Mouse (Mus musculus) MEL-GATA-1-ER (cell line): ENCODE data around the gene Iars2.
A peak's percentile ranks its signal among the peaks of the same experiment; 100 is the strongest.
"Not testable (repeated sequence)": the region's sequence is repeated elsewhere in the genome, so short reads cannot be mapped to it uniquely, and the experiment has no call there.

Source experiments
- DNase-seq: peaks from one replicate; pipeline ENCODE4 v3.0.0-alpha.2; 2012; ENCODE audit warnings: low read depth; ENCODE audit errors: extremely low read depth

The Iars2 gene

GRCm38 (mm10) chr1:185333651-185334050 lies 4.5 kb upstream of the Iars2 start:
- no peak for DNase-seq

GRCm38 (mm10) chr1:185331983-185332430 lies 2.8 kb upstream of the Iars2 start, which contains the start of gene Bpnt1:
Gene Bpnt1 (plus strand): TSS chr1:185332149.
- peak; percentile 78 for DNase-seq

- no peak for DNase-seq
Observed at GRCm38 (mm10) chr1:185331364-185331763, 2.2 kb upstream of the Iars2 start.

- DNase-seq = no peak
Observed at GRCm38 (mm10) chr1:185329851-185330250, 655 bp upstream of the Iars2 start.

GRCm38 (mm10) chr1:185327754-185328345 lies 1.3 kb downstream of the Iars2 start:
- not testable (repeated sequence) for DNase-seq

GRCm38 (mm10) chr1:185315846-185316568 lies 13.2 kb downstream of the Iars2 start:
- DNase-seq = no peak

GRCm38 (mm10) chr1:185314546-185314945 lies 14.7 kb downstream of the Iars2 start:
- no peak for DNase-seq

GRCm38 (mm10) chr1:185311949-185312348 lies 17.2 kb downstream of the Iars2 start:
- DNase-seq = no peak

GRCm38 (mm10) chr1:185308908-185309307 lies 20.3 kb downstream of the Iars2 start:
- DNase-seq = no peak

GRCm38 (mm10) chr1:185308334-185308733 lies 20.9 kb downstream of the Iars2 start:
- no peak for DNase-seq

- DNase-seq = no peak
Observed at GRCm38 (mm10) chr1:185307645-185308044, 21.6 kb downstream of the Iars2 start.

- no peak for DNase-seq
Observed at GRCm38 (mm10) chr1:185306836-185307235, 22.4 kb downstream of the Iars2 start.

GRCm38 (mm10) chr1:185302816-185303215 lies 26.4 kb downstream of the Iars2 start:
- no peak for DNase-seq

- no peak for DNase-seq
Observed at GRCm38 (mm10) chr1:185298496-185298895, 30.7 kb downstream of the Iars2 start.

GRCm38 (mm10) chr1:185296850-185297249 lies 32.3 kb downstream of the Iars2 start:
- DNase-seq = no peak

- no peak for DNase-seq
Observed at GRCm38 (mm10) chr1:185292646-185293360, 36.4 kb downstream of the Iars2 start.

- DNase-seq = no peak
Observed at GRCm38 (mm10) chr1:185291336-185291735, 37.9 kb downstream of the Iars2 start.

- DNase-seq = no peak
Observed at GRCm38 (mm10) chr1:185289231-185289630, 40.0 kb downstream of the Iars2 start.

- DNase-seq = no peak
Observed at GRCm38 (mm10) chr1:185287066-185287465, 42.1 kb downstream of the Iars2 start.

GRCm38 (mm10) chr1:185285171-185285570 lies 44.0 kb downstream of the Iars2 start:
- DNase-seq = no peak

GRCm38 (mm10) chr1:185284740-185285139 lies 44.5 kb downstream of the Iars2 start:
- no peak for DNase-seq

GRCm38 (mm10) chr1:185283247-185283646 lies 45.9 kb downstream of the Iars2 start:
- no peak for DNase-seq
